Mouse (Mus musculus) heart, postnatal 0 days (tissue): ENCODE measurements around the gene Crip2. TPM values are rescaled to one million over a fixed set of nuclear protein-coding genes. Genes with fewer than 3 reads are reported as not detected.

Experiments used
- ATAC-seq: fragments of 200-750 bp; cut with Nextera tagmentation; 2 replicates; pipeline ENCODE4 v1.8.0; 2017; ENCODE audit warnings: low read depth, moderate number of reproducible peaks, moderate library complexity; ENCODE audit not compliant: insufficient read depth
- DNase-seq: peaks from one replicate; pipeline ENCODE4 v3.0.0-alpha.2; 2016; ENCODE audit warnings: low spot score
- H3K27ac ChIP-seq: fragments of 300-500 bp; sonication (generic); 2 replicates; pipeline ENCODE4 v1.5.1; 2014; ENCODE audit warnings: low read depth, mild to moderate bottlenecking
- H3K27me3 ChIP-seq: fragments of 300-500 bp; sonication (generic); 2 replicates; pipeline ENCODE4 v1.6.1; 2014; ENCODE audit warnings: low read length, mixed read lengths; ENCODE audit not compliant: control insufficient read depth, insufficient read depth
- H3K36me3 ChIP-seq: fragments of 300-500 bp; sonication (generic); replicated peaks from 2 replicates; pipeline ENCODE4 v1.6.1; 2014; ENCODE audit warnings: low read length, mixed read lengths; ENCODE audit not compliant: control insufficient read depth, insufficient read depth
- H3K4me1 ChIP-seq: fragments of 300-500 bp; sonication (generic); 2 replicates; pipeline ENCODE4 v1.6.1; 2014; ENCODE audit warnings: antibody characterized with exemption; ENCODE audit not compliant: control insufficient read depth, insufficient read depth
- H3K4me2 ChIP-seq: fragments of 300-500 bp; sonication (generic); 2 replicates; pipeline ENCODE4 v1.6.1; 2014; ENCODE audit warnings: low read depth, mild to moderate bottlenecking, low read length, moderate library complexity
- H3K4me3 ChIP-seq: fragments of 300-500 bp; sonication (generic); 2 replicates; pipeline ENCODE4 v1.5.1; 2014; ENCODE audit warnings: low read depth, low read length
- H3K9ac ChIP-seq: fragments of 300-500 bp; sonication (generic); replicated peaks from 2 replicates; pipeline ENCODE4 v1.6.1; 2014; ENCODE audit warnings: low read depth, low read length, mixed read lengths
- H3K9me3 ChIP-seq: fragments of 300-500 bp; sonication (generic); replicated peaks from 2 replicates; pipeline ENCODE4 v1.6.1; 2016; ENCODE audit warnings: low read length; ENCODE audit not compliant: control insufficient read depth
- CTCF ChIP-seq: IDR thresholded peaks from 2 replicates; pipeline ENCODE4 v1.5.1; 2016; ENCODE audit warnings: antibody characterized with exemption, control low read depth, low read depth
- EP300 ChIP-seq: IDR thresholded peaks from 2 replicates; pipeline ENCODE4 v1.6.1; 2016; ENCODE audit warnings: antibody characterized with exemption, low read depth
- WGBS: fragments of 180-500 bp; shearing (Covaris S2); extraction: QIAGEN DNeasy Blood & Tissue Kit; methylation state at CpG from one replicate; pipeline ENCODE4 v1.1.7; 2014; 5-methylcytosine and 5-hydroxymethylcytosine counted together
- polyA plus RNA-seq: library from polyadenylated mRNA; unstranded; fragments of >200 nt; fragmentation: Nextera tagmentation; extraction: Ambion mirVana; gene quantifications from 2 replicates; pipeline ENCODE4 v1.2.1, GENCODE M21; 2015
- total RNA-seq: library from RNA; depleted of rRNA; stranded (reverse); fragments of >200 nt; gene quantifications from 2 replicates; pipeline ENCODE4 v1.2.3, GENCODE M21; 2014; ENCODE audit warnings: low replicate concordance; rRNA removed

The Crip2 gene
- total RNA-seq, result 1,394 and 1,556 TPM in 2 replicates
- 2,321 and 2,395 TPM in 2 replicates for polyA plus RNA-seq

- Histone ChIP-seq H3K9ac (peak within 1 kb of the TSS; percentile 95), H3K9me3 (no peaks in the 10 kb centered on the region), H3K4me3 (peak within 1 kb of the TSS; percentile 88), H3K36me3 (peaks cover 39% of the 10 kb centered on the region), H3K27me3 (no peaks in the 10 kb centered on the region), H3K4me1 (peaks cover 43% of the 10 kb centered on the region), H3K27ac (peak within 1 kb of the TSS; percentile 98), H3K4me2 (peak within 1 kb of the TSS; percentile 91)
- under 1% methylated on average over 68 of the region's 68 CpGs for WGBS
- ATAC-seq (peak; percentile 71), DNase-seq (peak; percentile 99)
- TF ChIP-seq EP300 (peak; percentile 90), CTCF (peak; percentile 44)
Measured at GRCm38 (mm10) chr12:113139908-113140615, at the start of gene Crip2. Gene Crip2 (plus strand): TSS chr12:113140236.

- WGBS, result 74% methylated on average over 5 of the region's 5 CpGs
- 0 out of 2 replicates have a peak, but pooled peaks cover 5% of the 10 kb centered on the region for H3K27me3 ChIP-seq
- TF ChIP-seq CTCF (no peak), EP300 (no peak)
- H3K9me3 ChIP-seq, result no peaks in the 10 kb centered on the region
- 0 out of 2 replicates have a peak overlapping the region, but pooled peaks have one; percentile 83 for H3K4me3 ChIP-seq
- ATAC-seq (no peak), DNase-seq (no peak)
- no peak overlapping the region for H3K9ac ChIP-seq
- H3K27ac ChIP-seq, result no peak overlapping the region
- no peak overlapping the region for H3K4me2 ChIP-seq
- H3K4me1 ChIP-seq, result peaks cover 33% of the 10 kb centered on the region
- no peaks in the 10 kb centered on the region for H3K36me3 ChIP-seq
Measured at GRCm38 (mm10) chr12:113097040-113097439, 43.0 kb upstream of the Crip2 start.

DNA sequence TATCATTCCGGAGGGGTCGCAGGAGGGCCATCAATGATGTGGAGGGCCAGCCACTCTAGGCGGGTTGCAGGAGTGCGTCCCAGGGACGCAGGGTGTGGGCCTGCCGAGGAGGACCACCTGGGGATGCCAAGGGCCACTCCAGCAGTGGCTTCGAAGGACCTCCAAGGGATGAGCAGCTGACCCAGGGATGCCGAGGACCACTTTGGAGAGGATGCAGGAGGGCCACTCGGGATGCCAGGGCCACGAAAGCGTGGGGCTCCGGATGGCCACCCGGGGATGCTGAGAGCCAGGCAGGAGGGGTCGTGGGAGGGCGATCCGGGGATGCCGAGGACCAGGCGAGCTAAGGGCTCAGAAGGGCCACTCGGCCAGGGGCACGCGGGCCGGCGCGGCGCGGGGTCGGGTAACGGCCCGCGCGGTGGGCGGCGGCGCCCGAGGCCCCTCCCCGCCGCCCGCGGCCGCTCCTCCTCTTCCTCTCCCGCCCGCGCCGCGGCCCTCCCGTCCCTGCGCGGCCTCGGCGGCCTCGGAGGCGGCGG lies 42.2 kb upstream of the Crip2 start, which contains the start of gene Mta1:
Gene Mta1 (plus strand): TSS at position 530 of the 533 bp plus-strand sequence.
- Histone ChIP-seq H3K9me3 (no peaks in the 10 kb centered on the region), H3K27me3 (0 out of 2 replicates have a peak, but pooled peaks cover 5% of the 10 kb centered on the region), H3K4me1 (peaks cover 33% of the 10 kb centered on the region), H3K4me3 (peak within 1 kb of the TSS; percentile 83), H3K27ac (peak within 1 kb of the TSS; percentile 78), H3K4me2 (peak within 1 kb of the TSS; percentile 94), H3K9ac (peak within 1 kb of the TSS; percentile 88), H3K36me3 (no peaks in the 10 kb centered on the region)
- WGBS, result 5% methylated on average over 13 of the region's 53 CpGs
- ATAC-seq (peak; percentile 62), DNase-seq (peak; percentile 46)
- no peak for TF ChIP-seq EP300
- no peak for TF ChIP-seq CTCF

GRCm38 (mm10) chr12:113098530-113099151 lies 41.4 kb upstream of the Crip2 start:
- Histone ChIP-seq H3K9me3 (no peaks in the 10 kb centered on the region), H3K4me1 (peaks cover 33% of the 10 kb centered on the region), H3K36me3 (no peaks in the 10 kb centered on the region), H3K9ac (peak overlapping the region; percentile 88), H3K4me3 (peak overlapping the region; percentile 83), H3K4me2 (peak overlapping the region; percentile 94), H3K27ac (peak overlapping the region; percentile 78), H3K27me3 (0 out of 2 replicates have a peak, but pooled peaks cover 5% of the 10 kb centered on the region)
- WGBS, result under 1% methylated on average over 36 of the region's 60 CpGs
- peak; percentile 4; the same call in 1 of the 2 replicates for ATAC-seq
- no peak for DNase-seq
- no peak for TF ChIP-seq EP300
- no peak for TF ChIP-seq CTCF

- Histone ChIP-seq H3K9me3 (no peaks in the 10 kb centered on the region), H3K4me1 (peaks cover 33% of the 10 kb centered on the region), H3K9ac (peak overlapping the region; percentile 88; the same call in 1 of the 2 replicates), H3K27me3 (0 out of 2 replicates have a peak, but pooled peaks cover 5% of the 10 kb centered on the region), H3K27ac (peak overlapping the region; percentile 13; the same call in 1 of the 2 replicates), H3K4me2 (peak overlapping the region; percentile 94), H3K36me3 (no peaks in the 10 kb centered on the region), H3K4me3 (peak overlapping the region; percentile 83; the same call in 1 of the 2 replicates)
- TF ChIP-seq CTCF (no peak), EP300 (no peak)
- DNase-seq, result no peak
- 30% methylated on average over 6 of the region's 6 CpGs for WGBS
- no peak for ATAC-seq
Measured at GRCm38 (mm10) chr12:113099470-113100237, 40.4 kb upstream of the Crip2 start.
